Comparison of ENCODE assay signal across 8 mouse cellular contexts in the genomic region with DNA sequence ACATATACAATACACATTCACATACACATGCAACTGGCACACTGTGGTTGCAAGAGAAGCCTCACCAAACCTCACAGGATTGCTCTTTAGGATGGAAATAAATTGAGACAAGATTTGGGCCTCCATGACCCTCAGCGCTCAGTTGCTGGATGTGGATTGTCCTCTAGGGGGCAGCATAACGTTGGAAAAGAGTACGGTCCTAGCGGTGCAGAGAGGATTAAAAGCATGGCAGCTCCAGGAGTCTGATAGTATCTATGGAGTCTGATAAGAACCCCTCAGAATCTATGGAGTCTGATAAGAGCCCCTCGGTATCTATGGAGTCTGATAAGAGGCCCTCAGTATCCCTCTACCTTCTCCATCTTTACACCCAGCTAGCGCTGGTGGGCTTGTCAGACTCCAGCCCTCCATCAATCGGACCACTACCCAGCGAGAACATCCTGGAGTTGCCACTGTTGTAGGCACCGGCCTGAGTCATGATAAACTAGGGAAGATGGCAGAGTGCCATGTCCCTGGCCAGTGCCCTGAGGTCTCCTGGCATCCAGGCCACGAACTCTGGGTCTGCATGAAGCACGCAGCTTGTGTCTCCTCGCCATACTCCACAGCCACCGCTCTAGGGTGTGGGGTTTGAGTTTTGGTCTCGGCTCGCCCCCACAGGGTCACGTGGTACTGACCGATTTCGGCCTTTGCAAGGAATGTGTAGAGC. TPM values are rescaled to one million over a fixed set of nuclear protein-coding genes. Genes with fewer than 3 reads are reported as not detected.
DNase-seq lines count a peak whose midpoint lies in the region; ATAC-seq lines count a peak whose summit lies in the region.

No protein-coding gene starts in this region.

- peaks cover 6% of the 10 kb centered on the region; the same call in 1 of the 2 replicates for H3K4me1 ChIP-seq in limb, embryonic 10.5 days
- peaks cover 3% of the 10 kb centered on the region; the same call in 1 of the 2 replicates for H3K4me1 ChIP-seq in midbrain, embryonic 11.5 days (ENCODE audit: control insufficient read depth, insufficient read depth, low read length)

- no peak overlapping the region for H3K9ac ChIP-seq in midbrain, embryonic 11.5 days (ENCODE audit: low read length)

- no peaks in the 10 kb centered on the region for H3K27me3 ChIP-seq in limb, embryonic 10.5 days (ENCODE audit: low read depth, poor library complexity, severe bottlenecking)
- no peaks in the 10 kb centered on the region for H3K27me3 ChIP-seq in midbrain, embryonic 11.5 days (ENCODE audit: control insufficient read depth, insufficient read depth, low read length)

- peak overlapping the region; percentile 33 for H3K4me3 ChIP-seq in limb, embryonic 10.5 days
- peak overlapping the region; percentile 15; the same call in 1 of the 2 replicates for H3K4me3 ChIP-seq in midbrain, embryonic 11.5 days (ENCODE audit: low read depth, low read length)

- no peaks in the 10 kb centered on the region for H3K36me3 ChIP-seq in limb, embryonic 10.5 days
- no peaks in the 10 kb centered on the region for H3K36me3 ChIP-seq in midbrain, embryonic 11.5 days (ENCODE audit: control insufficient read depth, insufficient read depth, low read length)

- no peaks in the 10 kb centered on the region for H3K9me3 ChIP-seq in limb, embryonic 10.5 days (replicated peaks)
- H3K9me3 ChIP-seq in midbrain, embryonic 11.5 days (ENCODE audit: control insufficient read depth, low read length) = no peaks in the 10 kb centered on the region

- peak; percentile 58 for ATAC-seq in inflammation-experienced regulatory T-cells, adult 6 months
- ATAC-seq in midbrain, embryonic 11.5 days (ENCODE audit: low FRiP score) = peak; percentile 80

- WGBS in limb, embryonic 10.5 days = 28% methylated on average over 18 of the region's 18 CpGs
- WGBS in midbrain, embryonic 11.5 days = 34% methylated on average over 18 of the region's 18 CpGs

- DNase-seq in 3134 (ENCODE audit: extremely low read depth, insufficient read length, low spot score) = peak; percentile 31
- peak; percentile 58 for DNase-seq in WW6 (ENCODE audit: low read depth, low spot score)
- DNase-seq in cerebellum, postnatal 25 days = peak; percentile 63 to 80
- peak; percentile 61 for DNase-seq in gastrocnemius, postnatal 10 days
- peak; percentile 74 for DNase-seq in limb, embryonic 10.5 days (ENCODE audit: low spot score)
- DNase-seq in midbrain, embryonic 11.5 days (ENCODE audit: low spot score, missing footprints) = peak; percentile 95
- DNase-seq in spleen, adult 12 weeks (ENCODE audit: low spot score) = peak; percentile 38

- H3K4me2 ChIP-seq in midbrain, embryonic 11.5 days = peak overlapping the region; percentile 40

- no peak overlapping the region for H3K27ac ChIP-seq in limb, embryonic 10.5 days
- no peak overlapping the region for H3K27ac ChIP-seq in midbrain, embryonic 11.5 days (ENCODE audit: low read depth, low read length)

RNA-seq across cellular contexts. Expression of gene Sgk2, which starts 11.5 kb away (rescaled TPM):
- not detected for total RNA-seq in gastrocnemius, postnatal 10 days (2021)
- polyA plus RNA-seq in inflammation-experienced regulatory T-cells, adult 6 months (2017; shearing (Covaris generic)) = not detected
- not detected in 2 replicates for polyA plus RNA-seq in limb, embryonic 10.5 days (2016; fragmentation: Nextera tagmentation; extraction: Ambion mirVana)
- polyA plus RNA-seq in midbrain, embryonic 11.5 days (2014; fragmentation: Nextera tagmentation; extraction: Ambion mirVana) = 0.11 TPM in 1 of 2 replicates, not detected in the other

RNA-seq across cellular contexts. Expression of gene Ift52, which starts 18.5 kb away (rescaled TPM):
- 10 to 100 TPM; 15.7 to 18.1 TPM for total RNA-seq in gastrocnemius, postnatal 10 days (2021)
- polyA plus RNA-seq in inflammation-experienced regulatory T-cells, adult 6 months (2017; shearing (Covaris generic)) = 10 to 100 TPM; 60.8 to 67.3 (median 61.3) TPM
- 46.5 and 51.5 TPM in 2 replicates for polyA plus RNA-seq in limb, embryonic 10.5 days (2016; fragmentation: Nextera tagmentation; extraction: Ambion mirVana)
- polyA plus RNA-seq in midbrain, embryonic 11.5 days (2014; fragmentation: Nextera tagmentation; extraction: Ambion mirVana) = 58.6 and 61.3 TPM in 2 replicates

RNA-seq across cellular contexts. Expression of gene L3mbtl1, which starts 55.4 kb away (rescaled TPM):
- total RNA-seq in gastrocnemius, postnatal 10 days (2021) = under 1 TPM; 0.33 to 0.45 TPM
- polyA plus RNA-seq in inflammation-experienced regulatory T-cells, adult 6 months (2017; shearing (Covaris generic)) = under 1 TPM in 1 of 3 experiments, not detected in 2; 0.30 TPM
- 0.11 TPM in 1 of 2 replicates, not detected in the other for polyA plus RNA-seq in limb, embryonic 10.5 days (2016; fragmentation: Nextera tagmentation; extraction: Ambion mirVana)
- polyA plus RNA-seq in midbrain, embryonic 11.5 days (2014; fragmentation: Nextera tagmentation; extraction: Ambion mirVana) = 0.21 TPM in 1 of 2 replicates, not detected in the other

RNA-seq across cellular contexts. Expression of gene Mybl2, which starts 55.8 kb away (rescaled TPM):
- 1 to 10 TPM; 4.5 to 4.9 TPM for total RNA-seq in gastrocnemius, postnatal 10 days (2021)
- 10 to 100 TPM in 1 of 3 experiments, 1 to 10 TPM in 1, under 1 TPM in 1; 0.81 to 10.1 (median 3.4) TPM for polyA plus RNA-seq in inflammation-experienced regulatory T-cells, adult 6 months (2017; shearing (Covaris generic))
- polyA plus RNA-seq in limb, embryonic 10.5 days (2016; fragmentation: Nextera tagmentation; extraction: Ambion mirVana) = 47.5 and 55.1 TPM in 2 replicates
- 25.7 and 29.8 TPM in 2 replicates for polyA plus RNA-seq in midbrain, embryonic 11.5 days (2014; fragmentation: Nextera tagmentation; extraction: Ambion mirVana)

Comparison
In these comparisons a context has a peak if more than half of its experiments do, and no peak if none do; other contexts are left out.
1. DNase-seq: peak in every context shown above with its lines; median percentile 95 in midbrain, embryonic 11.5 days; 74 in limb, embryonic 10.5 days; 72 in cerebellum, postnatal 25 days; 61 in gastrocnemius, postnatal 10 days; 58 in WW6; 38 in spleen, adult 12 weeks; 31 in 3134.